Mouse (Mus musculus) cerebellum, adult 2 months (tissue): ENCODE measurements around the gene Amotl1.

Experiments used
- CTCF ChIP-seq: fragments of 200-500 bp; IDR thresholded peaks from 2 replicates; pipeline ENCODE4 v1.5.1; 2011; ENCODE audit warnings: low read depth, mild to moderate bottlenecking, control low read depth, low read length, moderate library complexity, borderline replicate concordance; ENCODE audit not compliant: insufficient read depth
- POLR2A ChIP-seq: fragments of 200-500 bp; IDR thresholded peaks from 2 replicates; pipeline ENCODE4 v1.6.1; 2011; ENCODE audit warnings: low read length, control low read depth, borderline replicate concordance; ENCODE audit not compliant: insufficient read depth

DNA sequence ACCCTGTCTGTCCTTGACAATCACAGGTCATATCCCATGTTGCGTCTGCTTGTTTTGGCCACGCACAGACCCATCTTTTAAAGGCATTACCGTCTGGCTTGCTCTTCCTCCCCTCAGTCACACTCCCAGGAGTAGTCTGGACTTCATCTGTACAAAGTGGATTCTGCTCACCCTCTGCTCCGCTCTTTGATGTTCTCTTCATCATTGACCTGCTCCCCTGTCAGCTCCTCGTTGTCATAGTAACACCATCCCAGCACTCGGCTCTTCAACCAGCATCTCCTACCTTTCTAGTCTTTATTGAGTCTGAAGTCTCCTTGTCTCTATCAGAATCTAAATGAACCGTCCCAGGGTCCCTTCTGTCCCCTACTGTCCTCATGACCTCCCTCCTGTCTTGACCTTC, 9.3 kb downstream of the Amotl1 start:
- no peak for TF ChIP-seq CTCF
- TF ChIP-seq POLR2A: no peak
